Mouse (Mus musculus): ENCODE results near the gene Gramd1b. TPM values are rescaled to one million over a fixed set of nuclear protein-coding genes. Genes with fewer than 3 reads are reported as not detected.

Gramd1b gene
- total and polyA plus RNA-seq, 2 experiments from 2014 or later = 3.2 to 17.4 TPM

DNA sequence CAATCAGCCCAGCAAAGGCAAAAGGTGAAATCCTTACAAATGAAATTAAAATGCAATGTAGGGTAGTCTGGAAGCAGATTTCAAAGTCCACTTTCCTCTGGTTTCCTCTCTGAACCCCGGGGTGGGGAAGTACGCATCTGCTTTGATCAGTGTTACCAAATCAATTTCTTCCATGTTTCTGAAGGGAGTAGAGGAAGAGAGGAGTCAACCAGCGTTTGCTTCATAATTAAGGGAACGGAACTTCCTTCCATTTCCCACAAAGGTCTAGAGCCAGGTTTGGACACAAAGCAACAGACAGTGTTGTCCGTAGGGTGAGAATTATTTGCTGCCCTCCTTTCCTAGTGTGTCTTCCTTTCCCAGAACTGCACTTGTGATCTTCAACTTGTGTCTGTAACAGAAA lies 16.7 kb upstream of the Gramd1b start:
- 82% methylated on average over 5 of the region's 5 CpGs for WGBS
- DNase-seq (ENCODE audit: low spot score) (no peak), ATAC-seq (ENCODE audit: insufficient read depth, low read depth) (no peak)
- Histone ChIP-seq H3K27me3 (ENCODE audit: control insufficient read depth, insufficient read depth, low read length) (no peaks in the 10 kb centered on the region), H3K36me3 (replicated peaks; ENCODE audit: control insufficient read depth, insufficient read depth, low read length) (no peaks in the 10 kb centered on the region), H3K9ac (replicated peaks; ENCODE audit: low read depth, low read length) (no peak overlapping the region), H3K4me3 (ENCODE audit: low read depth, low read length) (no peak overlapping the region), H3K9me3 (replicated peaks; ENCODE audit: control insufficient read depth, low read length) (no peaks in the 10 kb centered on the region), H3K4me1 (ENCODE audit: control insufficient read depth, insufficient read depth) (no peaks in the 10 kb centered on the region), H3K4me2 (ENCODE audit: low read depth, low read length) (no peak overlapping the region), H3K27ac (ENCODE audit: low read depth) (no peak overlapping the region)
- TF ChIP-seq EP300 (IDR thresholded peaks at IDR 0.05; ENCODE audit: low read depth) = no peak
- no peak for TF ChIP-seq CTCF (IDR thresholded peaks at IDR 0.05; ENCODE audit: low read depth)

DNA sequence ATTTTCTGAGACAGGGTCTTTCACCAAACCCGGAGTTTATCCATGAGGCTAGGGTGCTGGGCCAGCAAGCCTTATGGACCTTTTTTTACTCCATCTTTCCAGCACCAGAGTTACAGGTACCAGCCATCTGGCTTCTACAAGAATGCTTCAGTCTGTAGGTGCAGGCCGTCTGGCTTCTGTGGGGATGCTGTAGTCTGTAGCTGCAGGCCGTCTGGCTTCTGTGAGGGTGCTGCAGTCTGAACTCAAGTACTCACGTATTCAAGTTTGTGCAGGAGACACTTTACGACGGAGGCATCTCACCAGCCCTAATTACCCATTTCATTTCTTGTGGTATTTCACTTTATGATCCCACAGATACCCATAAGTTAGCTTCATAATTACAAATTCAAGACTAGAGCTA lies 14.0 kb upstream of the Gramd1b start:
- DNase-seq (ENCODE audit: low spot score) (no peak), ATAC-seq (ENCODE audit: insufficient read depth, low read depth) (no peak)
- no peak overlapping the region for H3K4me2 ChIP-seq (ENCODE audit: low read depth, low read length)
- no peak overlapping the region for H3K27ac ChIP-seq (ENCODE audit: low read depth)
- H3K9ac ChIP-seq (replicated peaks; ENCODE audit: low read depth, low read length) = no peak overlapping the region
- 88% methylated on average over 6 of the region's 6 CpGs for WGBS
- no peak overlapping the region for H3K4me3 ChIP-seq (ENCODE audit: low read depth, low read length)
- H3K27me3 ChIP-seq (ENCODE audit: control insufficient read depth, insufficient read depth, low read length) = no peaks in the 10 kb centered on the region
- H3K36me3 ChIP-seq (replicated peaks; ENCODE audit: control insufficient read depth, insufficient read depth, low read length) = no peaks in the 10 kb centered on the region
- no peaks in the 10 kb centered on the region for H3K9me3 ChIP-seq (replicated peaks; ENCODE audit: control insufficient read depth, low read length)
- no peak for TF ChIP-seq CTCF (IDR thresholded peaks at IDR 0.05; ENCODE audit: low read depth)
- TF ChIP-seq EP300 (IDR thresholded peaks at IDR 0.05; ENCODE audit: low read depth) = no peak
- H3K4me1 ChIP-seq (ENCODE audit: control insufficient read depth, insufficient read depth) = no peaks in the 10 kb centered on the region

DNA sequence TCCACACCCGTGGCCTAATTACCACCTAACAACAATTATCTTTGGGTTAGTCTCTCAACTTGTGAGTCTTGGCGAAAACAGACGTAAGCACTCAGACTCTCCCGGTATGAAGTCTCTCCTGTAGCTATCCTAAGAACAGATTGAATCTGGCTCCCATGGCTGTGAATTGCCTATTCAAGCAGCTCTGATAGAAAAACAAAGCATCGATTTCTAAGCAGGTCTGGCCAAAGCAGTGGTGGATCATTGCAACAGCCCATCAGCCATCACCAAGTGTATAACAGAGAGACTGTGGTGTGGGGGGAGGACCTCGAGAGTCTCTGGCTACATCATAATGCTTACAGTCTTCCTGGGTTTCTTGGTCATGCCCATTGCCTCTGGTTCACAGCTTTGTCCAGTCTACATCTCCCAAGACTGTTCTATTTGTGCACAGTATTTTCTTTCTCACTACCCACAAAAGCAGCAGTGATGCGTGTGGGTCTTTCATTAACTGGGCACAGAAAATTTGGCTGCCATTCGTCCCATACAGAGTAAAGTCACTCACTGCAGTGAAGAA lies 8.5 kb upstream of the Gramd1b start:
- TF ChIP-seq CTCF (IDR thresholded peaks at IDR 0.05; ENCODE audit: low read depth) (no peak), EP300 (IDR thresholded peaks at IDR 0.05; ENCODE audit: low read depth) (no peak)
- Histone ChIP-seq H3K4me2 (ENCODE audit: low read depth, low read length) (no peak overlapping the region), H3K4me3 (ENCODE audit: low read depth, low read length) (no peak overlapping the region), H3K27ac (ENCODE audit: low read depth) (no peak overlapping the region), H3K9me3 (replicated peaks; ENCODE audit: control insufficient read depth, low read length) (no peaks in the 10 kb centered on the region), H3K4me1 (ENCODE audit: control insufficient read depth, insufficient read depth) (peaks cover 8% of the 10 kb centered on the region; the same call in 1 of the 2 replicates), H3K9ac (replicated peaks; ENCODE audit: low read depth, low read length) (no peak overlapping the region), H3K27me3 (ENCODE audit: control insufficient read depth, insufficient read depth, low read length) (no peaks in the 10 kb centered on the region), H3K36me3 (replicated peaks; ENCODE audit: control insufficient read depth, insufficient read depth, low read length) (no peaks in the 10 kb centered on the region)
- WGBS = 79% methylated on average over 8 of the region's 8 CpGs
- ATAC-seq (ENCODE audit: insufficient read depth, low read depth) (no peak), DNase-seq (ENCODE audit: low spot score) (no peak)

DNA sequence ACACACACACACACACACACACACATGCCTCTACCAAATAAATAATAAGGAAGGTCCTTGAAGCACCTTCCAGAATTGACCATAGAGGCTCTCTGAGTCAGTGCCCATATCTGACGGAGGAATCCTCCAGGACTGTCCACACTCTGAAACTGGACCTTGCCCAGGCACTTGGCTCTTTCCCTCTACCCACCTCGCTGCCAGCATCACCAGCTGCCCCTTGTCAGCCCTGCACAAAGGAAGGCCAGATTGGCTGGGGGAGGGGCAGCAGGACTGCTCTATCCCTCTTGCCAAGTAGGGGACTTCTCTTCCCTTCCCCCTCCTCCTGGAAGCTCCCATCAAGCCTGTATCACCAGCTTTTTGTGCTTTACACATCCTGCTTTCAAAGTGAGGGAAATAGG lies 6.5 kb upstream of the Gramd1b start:
- DNase-seq (ENCODE audit: low spot score) = peak; percentile 46
- H3K36me3 ChIP-seq (replicated peaks; ENCODE audit: control insufficient read depth, insufficient read depth, low read length) = no peaks in the 10 kb centered on the region
- no peak overlapping the region for H3K27ac ChIP-seq (ENCODE audit: low read depth)
- ATAC-seq (ENCODE audit: insufficient read depth, low read depth) = peak; percentile 80
- H3K9ac ChIP-seq (replicated peaks; ENCODE audit: low read depth, low read length) = no peak overlapping the region
- TF ChIP-seq CTCF (IDR thresholded peaks at IDR 0.05; ENCODE audit: low read depth) (no peak), EP300 (IDR thresholded peaks at IDR 0.05; ENCODE audit: low read depth) (no peak)
- H3K4me3 ChIP-seq (ENCODE audit: low read depth, low read length) = no peak overlapping the region
- WGBS = 16% methylated on average over 2 of the region's 2 CpGs
- H3K4me1 ChIP-seq (ENCODE audit: control insufficient read depth, insufficient read depth) = peaks cover 8% of the 10 kb centered on the region; the same call in 1 of the 2 replicates
- no peaks in the 10 kb centered on the region for H3K9me3 ChIP-seq (replicated peaks; ENCODE audit: control insufficient read depth, low read length)
- no peaks in the 10 kb centered on the region for H3K27me3 ChIP-seq (ENCODE audit: control insufficient read depth, insufficient read depth, low read length)
- H3K4me2 ChIP-seq (ENCODE audit: low read depth, low read length) = no peak overlapping the region

DNA sequence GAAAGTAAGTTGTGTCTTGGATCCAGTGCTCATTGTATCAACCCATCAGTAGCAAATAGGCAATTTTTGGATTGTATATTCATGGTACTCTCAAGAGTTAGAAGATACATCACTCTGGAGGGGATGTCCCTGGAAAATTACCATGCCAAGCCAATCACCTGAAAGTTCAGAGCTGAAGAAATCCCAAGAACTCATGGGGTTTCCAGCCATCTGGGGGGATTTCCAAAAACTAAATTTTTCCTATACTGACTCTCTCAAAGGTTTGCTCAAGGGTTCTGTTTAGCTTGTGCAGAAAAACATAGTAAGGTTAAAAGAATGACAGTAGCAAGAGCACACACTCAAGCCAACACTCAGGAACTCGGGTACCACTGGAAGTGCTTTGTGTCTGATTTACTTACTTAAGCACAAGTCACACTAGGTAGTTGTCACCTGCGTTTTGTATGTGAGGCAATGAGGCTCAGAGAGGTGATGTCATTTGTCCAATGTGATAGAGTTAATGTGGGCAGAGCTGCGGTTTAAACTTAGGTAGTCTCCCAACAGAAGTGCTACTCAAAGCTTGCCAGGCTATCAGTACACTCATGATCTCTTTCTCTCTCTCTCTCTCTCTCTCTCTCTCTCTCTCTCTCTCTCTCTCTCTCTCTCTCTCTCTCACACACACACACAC lies 6.0 kb upstream of the Gramd1b start:
- 53% methylated on average over 3 of the region's 3 CpGs for WGBS
- H3K36me3 ChIP-seq (replicated peaks; ENCODE audit: control insufficient read depth, insufficient read depth, low read length) = no peaks in the 10 kb centered on the region
- no peaks in the 10 kb centered on the region for H3K9me3 ChIP-seq (replicated peaks; ENCODE audit: control insufficient read depth, low read length)
- no peak overlapping the region for H3K9ac ChIP-seq (replicated peaks; ENCODE audit: low read depth, low read length)
- H3K27ac ChIP-seq (ENCODE audit: low read depth) = no peak overlapping the region
- peaks cover 8% of the 10 kb centered on the region; the same call in 1 of the 2 replicates for H3K4me1 ChIP-seq (ENCODE audit: control insufficient read depth, insufficient read depth)
- ATAC-seq (ENCODE audit: insufficient read depth, low read depth) = peak; percentile 39; the same call in 1 of the 2 replicates
- no peaks in the 10 kb centered on the region for H3K27me3 ChIP-seq (ENCODE audit: control insufficient read depth, insufficient read depth, low read length)
- TF ChIP-seq EP300 (IDR thresholded peaks at IDR 0.05; ENCODE audit: low read depth) (no peak), CTCF (IDR thresholded peaks at IDR 0.05; ENCODE audit: low read depth) (no peak)
- no peak overlapping the region for H3K4me3 ChIP-seq (ENCODE audit: low read depth, low read length)
- DNase-seq (ENCODE audit: low spot score) = no peak
- H3K4me2 ChIP-seq (ENCODE audit: low read depth, low read length) = no peak overlapping the region

All from heart, postnatal 0 days (tissue).